Mouse (Mus musculus): ENCODE measurements at regions not wholly inside any gene's neighbourhood (a gene's known extent, or its start where the extent isn't known, plus 50 kb on each side); places are given as distances from the start of the nearest gene placed in this dataset.
A peak's percentile ranks its signal among the peaks of the same experiment; 100 is the strongest.

DNA sequence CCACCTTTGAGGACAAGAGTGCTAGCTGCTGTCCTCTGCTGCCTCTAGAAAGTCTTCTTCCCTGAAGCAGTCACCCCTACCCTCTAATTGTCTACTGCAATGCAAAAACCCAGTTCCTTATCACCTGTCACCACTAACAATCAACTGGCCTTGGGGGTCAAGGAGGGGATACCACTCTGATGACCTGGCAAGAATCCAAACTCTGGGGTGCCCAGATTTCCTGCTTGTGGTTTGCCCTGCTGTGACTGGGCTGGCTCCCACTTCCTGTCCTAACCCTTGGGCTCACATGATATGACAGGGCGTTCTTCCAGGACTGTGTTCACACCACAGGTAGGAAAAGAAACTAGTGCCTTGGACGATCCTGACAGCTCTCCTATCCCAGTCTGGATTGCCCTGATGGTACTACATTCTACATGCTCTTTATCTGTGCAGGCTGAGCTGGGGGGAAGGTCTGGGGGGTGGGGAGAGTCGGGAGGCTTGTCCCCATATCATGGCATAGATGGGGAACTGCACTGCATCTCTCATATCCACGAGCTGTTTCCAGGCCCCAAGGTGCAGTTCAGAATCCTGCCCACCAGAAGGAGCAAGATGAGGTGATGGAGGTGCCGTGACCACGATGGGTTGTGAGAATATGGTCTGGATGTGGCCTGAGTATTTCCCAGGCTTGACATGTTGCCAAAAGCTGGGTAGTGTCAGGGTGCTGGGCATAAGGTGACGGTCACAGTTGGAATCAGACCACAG is 81.0 kb downstream of the Maf start:
- DNase-seq (ENCODE audit: low spot score) = no peak

- no peak for DNase-seq (ENCODE audit: low spot score)
Observed at GRCm38 (mm10) chr8:115625072-115625471, 82.5 kb downstream of the Maf start.

DNA sequence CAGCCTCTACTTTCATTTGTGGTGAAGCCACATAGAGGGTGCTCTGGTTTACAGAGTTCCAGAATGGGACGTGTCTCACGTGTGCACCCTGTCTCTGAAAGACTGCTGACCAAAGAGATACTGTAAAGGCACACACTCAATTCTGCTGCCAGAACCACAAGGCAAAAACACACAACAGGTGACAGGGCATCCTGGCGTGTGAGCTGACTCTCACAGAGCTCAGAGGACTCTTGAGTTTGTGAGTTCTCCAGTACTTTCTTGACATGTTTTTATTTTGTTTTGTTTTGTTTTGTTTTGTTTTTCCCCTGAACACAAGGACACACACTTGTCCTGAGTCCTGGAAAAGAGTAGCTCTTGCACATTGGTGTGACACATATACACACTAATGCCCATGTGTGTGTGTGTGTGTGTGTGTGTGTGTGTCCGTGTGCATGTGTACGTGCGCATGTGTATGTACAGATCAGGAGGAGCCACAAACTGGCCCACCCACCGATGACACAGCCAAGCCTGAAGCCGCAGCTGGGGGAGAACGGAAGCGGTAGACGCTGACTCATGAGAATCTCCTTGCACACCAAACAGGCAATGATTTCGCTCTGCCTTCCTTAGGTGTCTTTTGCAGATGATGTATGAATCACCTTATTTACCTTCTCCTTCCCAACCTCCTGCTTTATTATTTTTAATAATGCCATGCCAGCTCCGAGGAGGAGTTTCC is 89.4 kb downstream of the Maf start:
- DNase-seq (ENCODE audit: low spot score) = peak; percentile 16

DNA sequence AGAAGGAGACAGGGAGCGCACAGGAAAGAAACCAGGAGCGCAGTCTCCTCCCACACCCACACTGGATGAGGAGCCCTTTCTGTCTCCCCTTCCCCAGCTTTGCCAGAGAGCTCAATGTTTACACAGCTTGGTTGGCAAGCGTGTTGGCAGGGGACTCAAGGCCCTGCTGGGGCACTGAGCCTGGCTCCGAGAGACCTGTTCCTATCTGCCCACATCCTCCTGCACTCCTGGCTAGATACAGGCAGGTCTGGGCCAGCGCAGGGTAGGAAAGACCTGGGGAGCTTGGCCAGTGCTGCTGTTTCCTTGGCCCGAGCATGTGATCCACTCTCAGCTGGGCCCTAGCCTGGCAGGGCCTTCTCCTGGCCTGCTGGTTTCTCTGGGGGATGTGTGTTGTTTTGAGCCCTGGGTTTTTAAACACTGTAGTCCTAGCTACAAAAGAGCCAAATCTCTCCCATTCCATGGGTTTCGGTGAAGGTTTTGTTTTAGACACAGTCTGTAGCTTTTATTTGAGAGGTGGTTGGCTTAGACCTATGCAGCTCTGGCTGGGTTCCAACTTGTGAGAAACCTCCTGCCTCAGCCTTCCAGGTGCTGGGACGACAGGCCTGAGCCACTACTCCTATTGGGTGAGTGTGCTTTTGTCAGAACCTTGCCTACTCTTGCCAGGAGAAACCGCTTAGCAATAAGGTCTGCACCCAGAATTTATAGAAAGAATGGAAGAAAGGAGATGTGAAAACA is 90.6 kb downstream of the Maf start:
- no peak for DNase-seq (ENCODE audit: low spot score)

DNA sequence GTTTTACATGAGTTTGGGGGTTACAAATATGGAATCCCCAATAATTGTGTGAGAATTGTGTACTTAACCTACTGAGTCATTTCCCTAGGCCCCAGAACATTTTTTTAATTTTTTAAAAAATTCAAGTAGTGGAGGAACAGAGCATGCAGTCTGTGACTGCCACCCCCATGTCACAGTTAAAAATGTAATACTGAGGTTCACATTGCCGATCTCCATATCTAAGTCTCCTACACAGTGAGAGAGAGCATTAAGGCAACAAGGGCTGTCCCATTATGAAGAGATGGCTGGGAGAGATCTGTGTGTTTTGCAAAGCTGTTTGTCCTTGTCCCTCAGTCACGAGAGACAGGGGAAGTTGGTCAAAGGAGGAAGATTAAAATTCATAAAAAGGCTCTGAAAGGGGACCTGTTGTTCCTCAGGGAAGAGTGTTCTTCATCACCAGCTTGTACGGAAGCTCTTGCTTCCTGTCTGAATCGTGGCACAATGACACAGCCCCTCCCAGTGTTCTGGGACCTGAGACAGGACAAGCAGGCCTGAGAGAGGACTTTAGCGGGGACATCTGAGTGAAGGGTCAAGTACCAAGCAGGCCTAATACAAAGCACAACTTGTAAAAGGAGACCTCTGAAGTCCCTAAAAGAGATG is 93.5 kb downstream of the Maf start:
- no peak for DNase-seq (ENCODE audit: low spot score)

- DNase-seq (ENCODE audit: low spot score) = no peak
Observed at GRCm38 (mm10) chr8:115612119-115612518, 95.5 kb downstream of the Maf start.

- DNase-seq (ENCODE audit: low spot score) = no peak
Observed at GRCm38 (mm10) chr8:115599771-115600170, 107.8 kb downstream of the Maf start.

GRCm38 (mm10) chr8:115597226-115597953 is 110.2 kb downstream of the Maf start:
- no peak for DNase-seq (ENCODE audit: low spot score)

GRCm38 (mm10) chr8:115589721-115590120 is 117.9 kb downstream of the Maf start:
- DNase-seq (ENCODE audit: low spot score) = no peak

DNA sequence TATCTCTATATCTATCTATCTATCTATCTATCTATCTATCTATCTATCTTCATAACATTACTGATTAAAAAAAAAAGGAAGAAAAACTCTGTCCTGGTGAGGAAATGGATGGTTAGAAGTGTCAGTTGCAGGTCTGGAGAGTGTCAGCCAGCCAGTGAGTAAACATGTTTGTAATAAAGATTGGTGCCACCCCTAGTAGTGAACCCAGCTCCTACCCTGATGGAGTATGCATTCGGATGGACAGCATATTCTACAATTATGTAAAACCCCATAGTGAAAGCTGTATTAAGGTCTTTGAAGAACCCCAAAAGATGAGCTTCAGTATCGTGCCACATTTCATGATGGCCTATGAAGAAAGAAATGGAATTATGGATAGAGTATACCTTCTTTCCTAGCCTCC is 118.5 kb downstream of the Maf start:
- DNase-seq (ENCODE audit: low spot score) = no peak

GRCm38 (mm10) chr8:115584311-115584907 is 123.2 kb downstream of the Maf start:
- DNase-seq (ENCODE audit: low spot score) = no peak

- DNase-seq (ENCODE audit: low spot score) = no peak
Observed at GRCm38 (mm10) chr8:115583221-115583620, 124.4 kb downstream of the Maf start.

DNA sequence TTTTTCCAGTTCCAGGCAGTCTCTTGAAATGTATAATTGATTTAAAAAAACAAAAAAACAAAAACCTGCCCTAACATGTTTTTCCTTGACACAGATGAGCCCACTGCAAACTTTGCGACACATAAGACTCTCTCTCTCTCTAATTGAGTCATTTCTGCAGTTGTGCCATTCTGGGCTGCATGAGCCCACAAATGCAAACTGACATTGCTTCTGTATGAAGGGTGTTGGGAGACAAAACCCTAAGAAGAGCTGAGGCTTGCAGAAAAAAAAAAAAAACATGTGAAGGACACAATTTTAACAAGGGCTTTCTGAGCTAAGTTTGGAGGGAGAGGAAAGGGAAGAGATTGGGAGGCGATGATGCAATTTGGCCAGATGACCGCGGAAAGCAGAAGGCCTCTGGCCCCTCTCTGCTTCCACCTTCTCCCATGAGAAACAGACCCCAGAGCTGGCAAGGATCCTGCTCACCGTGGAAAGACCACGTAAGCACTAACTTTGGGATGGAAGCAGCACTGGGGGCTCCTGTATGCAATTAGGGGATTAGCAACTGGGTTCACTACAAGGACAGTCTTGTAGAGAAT is 125.6 kb downstream of the Maf start:
- no peak for DNase-seq (ENCODE audit: low spot score)

GRCm38 (mm10) chr8:115568394-115568793 is 139.2 kb downstream of the Maf start:
- no peak for DNase-seq (ENCODE audit: low spot score)

GRCm38 (mm10) chr8:115565768-115566167 is 141.8 kb downstream of the Maf start:
- no peak for DNase-seq (ENCODE audit: low spot score)

DNA sequence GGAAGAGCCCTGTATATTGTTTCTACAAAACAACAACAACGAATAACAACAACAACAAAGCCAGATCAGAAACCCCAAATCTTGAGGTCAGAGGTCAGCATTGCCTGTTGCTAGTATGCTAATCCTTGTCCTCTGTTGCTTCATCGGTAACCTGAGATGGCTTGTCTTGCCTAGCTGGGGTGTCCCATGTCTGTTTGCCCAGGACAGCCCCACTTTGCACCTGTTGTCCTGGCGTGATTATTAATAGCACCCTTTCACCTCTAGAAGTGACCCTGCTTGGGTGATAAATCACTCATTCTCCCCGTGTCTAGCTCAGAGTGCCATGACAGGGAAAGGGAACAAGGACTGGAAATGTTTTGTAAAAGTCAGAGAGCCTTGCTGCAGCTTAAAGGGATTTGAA is 145.2 kb downstream of the Maf start:
- no peak for DNase-seq (ENCODE audit: low spot score)

- DNase-seq (ENCODE audit: low spot score) = no peak
Observed at GRCm38 (mm10) chr8:115560985-115561916, 146.3 kb downstream of the Maf start.

DNA sequence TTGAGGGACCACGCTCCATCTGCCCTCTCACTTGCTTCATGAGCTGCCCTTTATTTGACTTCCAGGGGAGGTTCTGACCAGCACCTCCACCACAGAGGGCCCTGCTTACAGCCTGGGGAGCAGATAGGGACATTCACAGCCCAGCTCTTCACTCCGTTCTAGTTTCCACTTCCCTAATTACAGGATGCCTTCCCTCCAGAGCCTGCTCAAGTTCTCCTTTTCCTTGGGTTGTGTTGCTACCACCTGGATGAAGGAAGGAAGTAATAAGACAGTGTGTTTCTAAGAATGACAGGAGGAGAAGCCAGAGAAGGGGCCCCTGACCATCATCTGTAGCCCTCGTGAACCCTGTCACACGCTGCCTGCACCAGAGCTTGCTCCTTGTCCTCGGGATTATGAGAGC is 152.1 kb downstream of the Maf start:
- no peak for DNase-seq (ENCODE audit: low spot score)

- DNase-seq (ENCODE audit: low spot score) = no peak
Observed at GRCm38 (mm10) chr8:115554185-115554584, 153.4 kb downstream of the Maf start.

DNA sequence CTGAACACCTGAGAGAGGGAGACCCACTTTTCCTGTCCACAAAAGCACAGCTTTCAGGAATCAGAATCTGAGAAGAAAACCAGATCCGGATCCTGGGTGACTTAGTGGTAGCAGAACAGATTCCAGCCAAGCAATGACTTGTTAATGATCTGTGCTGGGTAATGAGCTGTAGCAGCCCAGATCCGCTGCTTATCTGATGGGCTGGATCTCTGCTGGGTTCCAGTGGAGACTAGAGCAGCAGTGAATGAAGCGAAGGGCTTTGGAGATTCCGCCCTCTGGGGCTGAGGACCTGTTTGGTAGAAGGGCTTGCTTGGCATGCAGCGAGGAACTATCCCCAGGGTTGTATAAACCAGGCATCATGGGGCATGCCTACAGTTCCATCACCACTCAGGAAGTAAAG is 156.3 kb downstream of the Maf start:
- no peak for DNase-seq (ENCODE audit: low spot score)

Data from ovary, adult 18-20 months (tissue).